Mouse (Mus musculus) brain, embryonic 14.5 days (tissue): ENCODE results near the gene Dhrs4. TPM values are rescaled to one million over a fixed set of nuclear protein-coding genes. Genes with fewer than 3 reads are reported as not detected.

Source experiments
- DNase-seq: peaks from one replicate; pipeline ENCODE4 v3.0.0-alpha.2; 2011; ENCODE audit warnings: low read depth
- CTCF ChIP-seq: fragments of 200-500 bp; IDR thresholded peaks from 2 replicates; pipeline ENCODE4 v1.5.1; 2012; ENCODE audit warnings: inconsistent platforms, mild to moderate bottlenecking, moderate library complexity, borderline replicate concordance; ENCODE audit not compliant: insufficient read depth, insufficient read length; ENCODE audit errors: extremely low read depth
- POLR2A ChIP-seq: fragments of 200-500 bp; IDR thresholded peaks from 2 replicates; pipeline ENCODE4 v1.6.1; 2012; ENCODE audit warnings: mild to moderate bottlenecking, inconsistent platforms, borderline replicate concordance; ENCODE audit not compliant: poor library complexity, insufficient read depth, insufficient read length, severe bottlenecking; ENCODE audit errors: extremely low read depth
- polyA plus RNA-seq: library from polyadenylated mRNA; depleted of rRNA; stranded (reverse); fragments of >200 nt; gene quantifications from 2 replicates; pipeline ENCODE4 v1.2.3, GENCODE M21; 2012; rRNA removed

Dhrs4 gene
- polyA plus RNA-seq, 1 experiment = 16.0 TPM

DNA sequence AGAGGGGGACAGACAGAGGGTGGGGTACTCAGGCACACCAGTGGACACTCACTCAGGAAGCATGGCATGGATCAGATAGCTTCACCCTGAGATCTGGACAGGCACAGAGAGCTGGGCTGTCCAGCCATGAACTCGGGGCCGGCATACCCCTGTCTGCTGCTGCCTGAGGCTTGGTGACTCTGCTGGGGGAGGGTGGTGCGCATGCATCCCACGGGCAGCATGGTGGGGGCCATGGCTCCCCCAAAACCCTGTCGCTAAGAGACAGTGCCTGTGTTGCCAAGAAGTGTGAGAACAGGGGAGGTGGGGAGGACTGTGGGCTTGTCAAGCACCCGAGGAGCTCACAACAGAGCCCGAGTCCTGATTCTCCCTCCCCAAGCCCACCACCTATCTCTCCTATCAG is 32.5 kb downstream of the Dhrs4 start:
- DNase-seq = peak; percentile 32
- TF ChIP-seq POLR2A (no peak), CTCF (no peak)

DNA sequence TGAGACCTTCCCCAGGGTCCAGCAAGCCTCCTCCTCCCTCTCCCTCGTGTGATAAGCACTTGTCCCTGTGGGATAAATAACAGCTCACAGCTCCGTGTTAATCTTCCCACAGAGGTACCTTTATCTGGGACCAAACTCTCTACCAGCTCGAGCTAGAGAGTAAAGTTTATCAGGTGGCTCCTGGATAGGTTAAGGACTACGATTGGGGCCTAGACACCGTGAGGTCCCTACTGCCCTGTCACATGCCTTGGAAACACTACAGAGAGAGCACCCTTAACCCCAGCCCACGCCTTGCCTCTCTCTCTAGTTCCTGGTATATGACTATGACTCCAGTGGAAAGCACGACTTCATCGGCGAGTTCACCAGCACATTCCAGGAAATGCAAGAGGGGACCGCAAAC is 35.4 kb downstream of the Dhrs4 start:
- no peak for TF ChIP-seq POLR2A
- no peak for DNase-seq

- TF ChIP-seq POLR2A (no peak), CTCF (no peak)
- DNase-seq = no peak
Observed at GRCm38 (mm10) chr14:55515846-55516245, 37.3 kb downstream of the Dhrs4 start.

DNA sequence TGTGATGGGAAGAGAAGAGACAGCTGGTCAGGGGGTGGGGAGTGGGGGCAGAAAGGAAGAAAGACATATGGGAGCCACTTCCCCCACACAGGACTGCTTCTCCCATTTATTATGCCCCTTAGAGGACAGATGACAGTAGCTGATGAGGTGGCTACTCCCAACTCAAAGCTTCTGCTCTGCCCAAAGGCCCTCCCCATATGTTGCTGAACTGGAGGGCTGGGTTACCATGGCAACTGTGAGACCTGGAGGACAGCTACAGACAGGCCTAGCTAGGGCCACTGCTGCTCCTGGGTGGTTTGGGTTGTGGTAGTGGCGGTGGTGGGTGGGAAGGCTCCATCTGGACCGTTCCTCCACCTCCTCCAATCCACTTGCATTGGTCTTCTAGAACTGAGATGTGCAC is 40.3 kb downstream of the Dhrs4 start:
- peak; percentile 79 for DNase-seq
- TF ChIP-seq POLR2A (no peak), CTCF (no peak)

DNA sequence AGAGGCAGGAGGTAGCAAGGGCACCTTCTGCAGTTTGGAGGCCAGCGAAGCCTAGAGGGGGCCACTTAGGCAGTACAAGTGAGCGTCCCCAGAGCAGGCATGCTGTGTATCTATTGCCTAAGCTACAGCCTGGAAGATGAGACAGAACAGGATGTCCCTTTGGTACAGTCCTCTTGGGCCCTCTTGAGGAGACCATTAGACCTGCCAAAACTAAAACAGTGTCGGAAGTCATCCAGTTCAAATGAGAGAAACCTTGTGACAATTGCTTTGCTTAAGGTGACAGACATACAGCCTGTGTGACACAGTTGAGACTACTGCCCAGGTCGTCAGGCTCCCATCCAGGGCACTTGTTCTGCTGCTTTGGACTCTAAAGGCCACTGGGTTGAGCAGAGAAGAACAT is 41.0 kb downstream of the Dhrs4 start:
- TF ChIP-seq CTCF (no peak), POLR2A (no peak)
- no peak for DNase-seq

DNA sequence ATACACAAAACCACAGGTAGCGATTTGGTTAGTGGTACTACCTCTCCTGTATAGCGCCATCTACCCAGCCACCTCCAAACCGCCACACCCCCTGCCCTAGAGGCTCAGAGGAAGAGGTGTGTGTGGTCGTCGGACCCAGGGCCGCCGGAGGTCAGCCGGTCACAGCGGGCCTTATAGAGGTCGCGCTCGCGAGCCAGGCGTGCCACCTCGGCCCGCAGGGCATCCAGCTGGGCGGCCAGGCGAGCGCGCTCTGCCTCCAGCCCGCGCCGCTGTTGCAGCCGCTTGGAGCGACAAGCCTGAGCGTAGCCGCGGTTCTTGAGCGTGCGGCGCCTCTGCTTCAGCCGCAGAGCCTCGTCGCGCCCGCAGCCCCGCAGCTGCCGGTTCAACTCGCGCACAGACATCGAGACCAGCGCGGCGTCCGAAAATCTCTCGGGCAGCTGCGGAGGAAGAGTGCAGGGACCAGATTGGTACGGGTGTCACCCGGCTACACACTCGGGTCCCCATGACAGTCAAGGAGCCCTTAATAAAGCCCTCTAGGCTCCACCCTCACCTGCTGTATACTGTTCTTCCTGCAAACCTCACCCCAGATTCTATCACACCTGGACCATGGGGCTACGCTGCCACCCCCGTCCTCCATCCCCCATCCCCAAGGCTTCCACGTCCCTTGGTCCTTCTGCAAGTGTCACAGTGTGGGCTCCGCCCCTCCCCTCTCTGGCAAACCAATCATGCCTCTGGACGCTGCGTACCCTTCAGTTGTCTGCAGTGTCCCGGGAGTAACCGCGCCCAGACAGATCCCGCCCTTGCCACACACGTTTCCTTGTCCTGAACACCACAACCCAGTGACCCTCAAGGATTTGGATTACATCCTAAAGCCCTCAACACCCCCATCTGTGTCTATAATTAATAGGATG is 42.1 kb downstream of the Dhrs4 start:
- TF ChIP-seq CTCF (peak; percentile 29; the same call in 1 of the 2 replicates), POLR2A (peak; percentile 13; the same call in 1 of the 2 replicates)

DNA sequence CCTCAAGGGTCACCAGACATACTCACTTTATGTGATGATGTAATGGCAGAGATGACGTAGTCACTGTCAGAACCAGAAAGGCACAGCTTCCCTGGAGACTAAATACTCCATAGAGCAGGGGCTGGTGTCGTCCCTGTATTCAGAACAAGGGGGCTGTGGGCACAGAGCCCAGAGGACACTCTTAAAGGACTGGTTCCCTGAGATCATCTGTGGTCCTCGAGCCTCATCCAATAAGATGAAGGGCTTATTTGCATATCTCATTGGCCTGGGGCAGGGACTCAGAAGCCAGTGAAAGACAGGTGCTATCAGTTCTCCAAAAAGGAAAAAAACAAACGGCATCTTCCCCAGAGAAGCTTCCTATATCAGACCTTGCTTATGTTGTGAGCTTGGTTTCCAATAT is 45.5 kb downstream of the Dhrs4 start:
- TF ChIP-seq CTCF = no peak
- no peak for TF ChIP-seq POLR2A
- DNase-seq = no peak

More for the DNA sequence above, 42.1 kb downstream of the Dhrs4 start:
- peak; percentile 74 for DNase-seq

GRCm38 (mm10) chr14:55524785-55525184 is 46.2 kb downstream of the Dhrs4 start, which contains the start of gene Nrl:
Nrl (minus strand) TSS chr14:55524981.
- no peak for DNase-seq
- TF ChIP-seq POLR2A (no peak), CTCF (no peak)

- TF ChIP-seq CTCF (no peak), POLR2A (no peak)
- no peak for DNase-seq
Observed at GRCm38 (mm10) chr14:55526674-55527073, 48.1 kb downstream of the Dhrs4 start.

- DNase-seq = peak; percentile 65
- TF ChIP-seq CTCF (peak; percentile 48; the same call in 1 of the 2 replicates), POLR2A (no peak)
Observed at GRCm38 (mm10) chr14:55527940-55528339, 49.4 kb downstream of the Dhrs4 start.

DNA sequence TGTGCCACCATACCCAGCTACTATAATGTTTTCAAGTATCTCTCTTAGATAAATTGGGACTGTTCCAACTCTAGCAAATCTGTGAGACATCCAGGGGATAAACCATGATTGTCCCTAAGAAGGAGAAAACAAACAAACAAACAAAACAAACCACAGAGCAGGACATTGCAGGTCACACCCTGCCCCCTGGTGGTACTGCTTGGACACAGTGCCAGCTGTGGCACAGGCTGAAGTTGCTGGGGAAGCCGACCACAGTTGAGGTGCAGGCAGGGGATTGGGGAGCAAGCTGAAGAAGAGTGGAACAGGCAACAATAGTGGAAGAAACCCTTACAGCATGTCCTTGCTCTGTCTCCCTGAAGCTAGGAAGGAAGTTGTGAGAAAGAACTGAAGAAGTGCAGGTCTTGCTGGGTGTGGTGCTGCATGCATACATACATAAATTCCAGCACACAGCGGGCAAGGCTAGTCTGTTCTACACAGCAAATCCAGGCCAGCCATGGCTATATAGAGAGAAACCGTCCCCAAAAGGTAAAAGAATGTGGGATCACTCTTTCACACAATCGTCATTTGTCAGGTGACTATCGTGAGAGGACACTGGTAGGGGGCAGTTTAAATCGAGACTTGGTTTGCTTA is 57.7 kb downstream of the Dhrs4 start:
- TF ChIP-seq CTCF (peak; percentile 72), POLR2A (no peak)

More for the DNA sequence above, 57.7 kb downstream of the Dhrs4 start:
- peak; percentile 37 for DNase-seq

Other genes starting within 250 kb of the Dhrs4 start
- gene Carmil3, start 11.9 kb downstream of the Dhrs4 start, polyA plus RNA-seq = 178 and 292 TPM in 2 replicates
- gene Cpne6, start 31.7 kb downstream of the Dhrs4 start, polyA plus RNA-seq = 6.7 and 9.5 TPM in 2 replicates
- gene Nrl, start 46.2 kb downstream of the Dhrs4 start, polyA plus RNA-seq = 0.56 and 0.69 TPM in 2 replicates
- 21.5 and 23.2 TPM in 2 replicates for gene Pck2, start 61.5 kb downstream of the Dhrs4 start, polyA plus RNA-seq
- 111 and 112 TPM in 2 replicates for gene Dcaf11, start 81.2 kb downstream of the Dhrs4 start, polyA plus RNA-seq
- gene A730061H03Rik, start 81.6 kb downstream of the Dhrs4 start, polyA plus RNA-seq = 0.92 and 1.3 TPM in 2 replicates
- gene Fitm1, start 96.9 kb downstream of the Dhrs4 start, polyA plus RNA-seq = 0.19 and 0.38 TPM in 2 replicates
- gene Psme1, start 99.4 kb downstream of the Dhrs4 start, polyA plus RNA-seq = 94.1 and 98.3 TPM in 2 replicates
- 14.5 and 20.9 TPM in 2 replicates for gene Emc9, start 106.5 kb downstream of the Dhrs4 start, polyA plus RNA-seq
- gene Psme2, start 112.4 kb downstream of the Dhrs4 start, polyA plus RNA-seq = 65.9 and 76.2 TPM in 2 replicates
- 25.1 and 30.4 TPM in 2 replicates for gene Rnf31, start 113.0 kb downstream of the Dhrs4 start, polyA plus RNA-seq
- 23.5 and 26.2 TPM in 2 replicates for gene Irf9, start 124.8 kb downstream of the Dhrs4 start, polyA plus RNA-seq
- gene Rec8, start 139.3 kb downstream of the Dhrs4 start, polyA plus RNA-seq = 15.9 and 18.4 TPM in 2 replicates
- gene Ipo4, start 157.2 kb downstream of the Dhrs4 start, polyA plus RNA-seq = 182 and 184 TPM in 2 replicates
- gene Gm49378, start 159.1 kb downstream of the Dhrs4 start, polyA plus RNA-seq = 8.4 and 8.8 TPM in 2 replicates
- gene Tm9sf1, start 165.0 kb downstream of the Dhrs4 start, polyA plus RNA-seq = 44.9 and 45.8 TPM in 2 replicates
- 1.2 and 1.8 TPM in 2 replicates for gene Tssk4, start 171.4 kb downstream of the Dhrs4 start, polyA plus RNA-seq
- 45.8 and 51.0 TPM in 2 replicates for gene Mdp1, start 181.8 kb downstream of the Dhrs4 start, polyA plus RNA-seq
- 32.8 and 41.3 TPM in 2 replicates for gene Gmpr2, start 193.2 kb downstream of the Dhrs4 start, polyA plus RNA-seq
- gene Nedd8, start 193.4 kb downstream of the Dhrs4 start, polyA plus RNA-seq = 351 and 412 TPM in 2 replicates
- gene Tinf2, start 203.1 kb downstream of the Dhrs4 start, polyA plus RNA-seq = 23.2 and 31.9 TPM in 2 replicates
- 0.96 and 1.2 TPM in 2 replicates for gene Tgm1, start 235.2 kb downstream of the Dhrs4 start, polyA plus RNA-seq
- 64.9 and 72.8 TPM in 2 replicates for gene Rabggta, start 243.5 kb downstream of the Dhrs4 start, polyA plus RNA-seq